In the genomic region with DNA sequence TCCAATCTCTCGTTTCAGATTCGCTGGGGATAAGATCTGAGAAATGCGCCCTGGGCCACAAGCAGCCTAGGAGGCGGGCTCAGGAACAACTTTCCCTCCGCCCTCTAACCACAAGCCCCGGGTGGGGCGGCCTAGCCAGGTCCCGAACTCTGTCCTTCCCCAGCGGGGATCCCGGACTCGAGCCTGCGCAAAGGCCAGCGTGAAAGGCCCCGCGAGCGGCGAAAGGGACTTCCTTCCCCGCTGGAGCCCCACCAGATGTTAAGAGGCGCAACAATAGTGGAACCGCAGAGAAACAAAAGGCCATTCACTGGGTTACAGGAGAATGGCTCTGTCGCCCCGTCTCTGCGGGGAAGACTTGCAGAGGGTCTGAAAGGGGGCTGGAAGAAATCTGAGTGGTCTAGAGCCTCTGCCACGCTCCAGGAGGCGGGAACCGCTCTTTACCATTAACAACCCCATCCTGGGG, we compare ENCODE assay signal across 8 mouse cellular contexts. TPM values are rescaled to one million over a fixed set of nuclear protein-coding genes. Genes with fewer than 3 reads are reported as not detected.
A peak's percentile ranks its signal among the peaks of the same experiment; 100 is the strongest.
DNase-seq lines count a peak whose midpoint lies in the region; ATAC-seq and TF ChIP-seq lines count a peak whose summit lies in the region.

No protein-coding gene starts in this region.

- under 1% methylated on average over 26 of the region's 26 CpGs for WGBS in forebrain, postnatal 0 days
- WGBS in hindbrain, embryonic 12.5 days = under 1% methylated on average over 26 of the region's 26 CpGs

- DNase-seq in R1 (ENCODE audit: low read depth, low spot score) = peak; percentile 89
- DNase-seq in cerebellum, adult 8-10 months = peak; percentile 14
- peak; percentile 9 for DNase-seq in forebrain, postnatal 0 days
- peak; percentile 42 for DNase-seq in left cerebral cortex, postnatal 4 days
- peak; percentile 30 for DNase-seq in skeletal muscle tissue, adult 2 months (ENCODE audit: low read depth, low spot score)
- DNase-seq in MN1 (ENCODE audit: low spot score) = no peak

- H3K4me1 ChIP-seq in forebrain, postnatal 0 days (ENCODE audit: insufficient read depth) = peaks cover 5% of the 10 kb centered on the region; the same call in 1 of the 2 replicates
- peaks cover 17% of the 10 kb centered on the region for H3K4me1 ChIP-seq in hindbrain, embryonic 12.5 days

- intact Hi-C loops in left cerebral cortex, postnatal 4 days (cut with DNase I) = loop anchor here (2.0 to 10.0 kb wide), 2 partner anchors 197 to 369 kb away; no protein-coding TSS in a partner anchor

- H3K9ac ChIP-seq in forebrain, postnatal 0 days = peak overlapping the region; percentile 45
- peak overlapping the region; percentile 57 for H3K9ac ChIP-seq in hindbrain, embryonic 12.5 days

- ATAC-seq in forebrain, postnatal 0 days = peak; percentile 54
- peak; percentile 78 for ATAC-seq in hindbrain, embryonic 12.5 days (ENCODE audit: low FRiP score)
- ATAC-seq in megakaryocyte-erythroid progenitor cell, adult 5-6 weeks (replicated peaks; ENCODE audit: low FRiP score, low TSS enrichment, poor library complexity, severe bottlenecking) = peak; percentile 70

- peak overlapping the region; percentile 94 for H3K4me2 ChIP-seq in forebrain, postnatal 0 days (ENCODE audit: low read depth)
- H3K4me2 ChIP-seq in hindbrain, embryonic 12.5 days (replicated peaks) = peak overlapping the region; percentile 81

- H3K9me3 ChIP-seq in forebrain, postnatal 0 days (ENCODE audit: low read length) = no peaks in the 10 kb centered on the region
- H3K9me3 ChIP-seq in hindbrain, embryonic 12.5 days (replicated peaks) = no peaks in the 10 kb centered on the region

- H3K36me3 ChIP-seq in forebrain, postnatal 0 days (ENCODE audit: insufficient read depth) = no peaks in the 10 kb centered on the region
- H3K36me3 ChIP-seq in hindbrain, embryonic 12.5 days = no peaks in the 10 kb centered on the region

- peaks cover 8% of the 10 kb centered on the region; the same call in 1 of the 2 replicates for H3K27me3 ChIP-seq in forebrain, postnatal 0 days (ENCODE audit: insufficient read depth, low read length)
- no peaks in the 10 kb centered on the region for H3K27me3 ChIP-seq in hindbrain, embryonic 12.5 days

- no peak for TF ChIP-seq CTCF in forebrain, postnatal 0 days (IDR thresholded peaks at IDR 0.05; ENCODE audit: low read depth)

- peak overlapping the region; percentile 55 for H3K4me3 ChIP-seq in forebrain, postnatal 0 days (ENCODE audit: low read depth, low read length)
- peak overlapping the region; percentile 52 for H3K4me3 ChIP-seq in hindbrain, embryonic 12.5 days

- H3K27ac ChIP-seq in forebrain, postnatal 0 days (ENCODE audit: low read depth, low read length) = 0 out of 2 replicates have a peak overlapping the region, but pooled peaks have one; percentile 41
- peak overlapping the region; percentile 72 for H3K27ac ChIP-seq in hindbrain, embryonic 12.5 days

RNA-seq across cellular contexts. Expression of a gene that starts 1.1 kb away (rescaled TPM):
- 3.0 and 3.2 TPM in 2 replicates for total RNA-seq in forebrain, postnatal 0 days (2014; rRNA removed)
- 2.1 and 4.3 TPM in 2 replicates for polyA plus RNA-seq in forebrain, postnatal 0 days (2015; fragmentation: Nextera tagmentation; extraction: Ambion mirVana)
- 11.1 and 11.3 TPM in 2 replicates for polyA plus RNA-seq in hindbrain, embryonic 12.5 days (2016; fragmentation: Nextera tagmentation; extraction: Ambion mirVana)
- total RNA-seq in left cerebral cortex, postnatal 4 days (2021) = 1 to 10 TPM; 4.3 to 5.9 TPM
- total RNA-seq in megakaryocyte-erythroid progenitor cell, adult 5-6 weeks (2014; fragmentation: Nextera tagmentation) = 2.1 and 6.6 TPM in 2 replicates
- 2.2 and 3.1 TPM in 2 replicates for total RNA-seq in megakaryocyte-erythroid progenitor cell, adult 5-6 weeks (2017)

RNA-seq across cellular contexts. Expression of a gene that starts 4.3 kb away (rescaled TPM):
- total RNA-seq in forebrain, postnatal 0 days (2014; rRNA removed) = not detected in 2 replicates
- polyA plus RNA-seq in forebrain, postnatal 0 days (2015; fragmentation: Nextera tagmentation; extraction: Ambion mirVana) = not detected in 2 replicates
- polyA plus RNA-seq in hindbrain, embryonic 12.5 days (2016; fragmentation: Nextera tagmentation; extraction: Ambion mirVana) = 0.60 TPM in 1 of 2 replicates, not detected in the other
- total RNA-seq in left cerebral cortex, postnatal 4 days (2021) = not detected
- not detected in 2 replicates for total RNA-seq in megakaryocyte-erythroid progenitor cell, adult 5-6 weeks (2014; fragmentation: Nextera tagmentation)
- total RNA-seq in megakaryocyte-erythroid progenitor cell, adult 5-6 weeks (2017) = not detected in 2 replicates
